Mouse (Mus musculus): Measurements from ENCODE around the gene Tmem41b.

DNA sequence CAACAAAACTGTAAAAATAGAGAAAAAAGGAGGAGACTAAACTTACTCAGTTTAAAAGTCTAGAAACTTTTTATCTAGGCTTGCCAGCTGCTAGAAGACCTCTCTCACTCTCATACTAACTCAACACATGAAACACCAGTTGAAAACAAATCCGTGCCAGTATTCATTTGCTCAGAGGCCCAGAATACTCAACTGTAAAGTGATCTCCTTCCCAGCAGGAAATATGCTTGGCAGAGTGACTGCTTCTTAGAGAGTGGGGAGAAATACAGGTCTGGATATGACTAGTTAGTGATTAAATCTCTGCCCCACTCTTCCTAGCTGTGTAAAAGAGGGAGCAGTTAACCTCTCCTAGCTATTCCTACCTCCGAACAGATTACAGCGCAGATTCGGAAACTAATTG, 24.1 kb downstream of the Tmem41b start:
- TF ChIP-seq CTCF (conservative IDR thresholded peaks at IDR 0.05; ENCODE audit: low read length) (no peak), NANOG (IDR thresholded peaks at IDR 0.05; ENCODE audit: borderline replicate concordance, low read length) (no peak)
